Mouse (Mus musculus): ENCODE results near the gene Tnrc18.

DNA sequence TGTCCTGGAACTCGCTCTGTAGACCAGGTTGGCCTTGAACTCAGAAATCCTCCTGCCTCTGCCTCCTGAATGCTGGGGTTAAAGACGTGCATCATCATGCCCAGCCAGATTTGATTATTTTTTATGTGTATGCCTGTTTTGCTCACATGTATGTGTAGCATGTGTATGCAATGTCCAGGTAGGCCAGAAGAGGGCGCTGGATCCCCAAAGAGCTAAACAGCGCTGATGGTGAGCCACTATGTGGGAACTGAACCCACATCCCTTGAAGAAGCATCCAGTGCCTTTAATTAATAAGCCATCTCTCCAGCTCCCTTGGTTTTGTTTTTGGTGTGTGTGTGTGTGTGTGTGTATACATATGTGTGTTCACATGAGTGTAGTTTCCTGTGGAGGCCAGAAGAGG is 38.9 kb upstream of the Tnrc18 start:
- TF ChIP-seq MAFK (IDR thresholded peaks at IDR 0.05; ENCODE audit: insufficient replicate concordance, low read length) (no peak), CTCF (conservative IDR thresholded peaks at IDR 0.05 in 1 of 2, IDR thresholded peaks at IDR 0.05 in 1 of 2; ENCODE audit: low read depth in 2 of 2, low read length in 2 of 2) (peak; percentile 25 to 43; a peak in 3 of 4 replicates), EP300 (IDR thresholded peaks at IDR 0.05; ENCODE audit: low read length) (no peak), POLR2AphosphoS2 (IDR thresholded peaks at IDR 0.05; ENCODE audit: low read depth, low read length) (no peak), POLR2A (IDR thresholded peaks at IDR 0.05; ENCODE audit: low read depth, low read length) (no peak), SMC3 (IDR thresholded peaks at IDR 0.05; ENCODE audit: low read depth, low read length) (no peak), CHD1 (IDR thresholded peaks at IDR 0.05; ENCODE audit: low read depth, low read length) (no peak), ZNF384 (IDR thresholded peaks at IDR 0.05; ENCODE audit: low read depth, low read length) (no peak), RAD21 (IDR thresholded peaks at IDR 0.05; ENCODE audit: low read depth, low read length) (no peak), RCOR1 (conservative IDR thresholded peaks at IDR 0.05; ENCODE audit: low read depth, low read length) (no peak), SIN3A (IDR thresholded peaks at IDR 0.05; ENCODE audit: low read length) (no peak)

Measured in CH12.LX (cell line).